Mouse (Mus musculus) bone marrow, adult 2 months (tissue): ENCODE data around the gene Gm3424. TPM values are rescaled to one million over a fixed set of nuclear protein-coding genes. Genes with fewer than 3 reads are reported as not detected.
"Not testable (repeated sequence)": the region's sequence is repeated elsewhere in the genome, so short reads cannot be mapped to it uniquely, and the experiment has no call there.

Source experiments
- H3K27ac ChIP-seq: fragments of 200-500 bp; 2 replicates; pipeline ENCODE4 v1.5.1; 2012; ENCODE audit warnings: low read depth, mild to moderate bottlenecking, control low read depth, inconsistent platforms, low read length; ENCODE audit not compliant: control insufficient read depth, poor library complexity, insufficient read depth
- H3K4me1 ChIP-seq: fragments of 200-500 bp; 2 replicates; pipeline ENCODE4 v1.6.1; 2011; ENCODE audit warnings: low read length; ENCODE audit not compliant: control insufficient read depth, insufficient read depth
- H3K4me3 ChIP-seq: fragments of 200-500 bp; replicated peaks from 2 replicates; pipeline ENCODE3; 2011; ENCODE audit warnings: mild to moderate bottlenecking, low read depth, low read length, control low read depth; ENCODE audit not compliant: control insufficient read depth
- WGBS: fragments of 180-500 bp; shearing (Covaris S2); methylation state at CpG from one replicate; pipeline ENCODE4 v1.1.7; 2018; 5-methylcytosine and 5-hydroxymethylcytosine counted together
- polyA plus RNA-seq: library from polyadenylated mRNA; stranded (reverse); fragments of >200 nt; gene quantifications from 2 replicates; pipeline ENCODE4 v1.2.4, GENCODE M21; 2011; ENCODE audit warnings: low replicate concordance; ENCODE audit not compliant: missing spikeins, insufficient read depth, insufficient read length

The Gm3424 gene
- polyA plus RNA-seq, result not detected in 2 replicates

DNA sequence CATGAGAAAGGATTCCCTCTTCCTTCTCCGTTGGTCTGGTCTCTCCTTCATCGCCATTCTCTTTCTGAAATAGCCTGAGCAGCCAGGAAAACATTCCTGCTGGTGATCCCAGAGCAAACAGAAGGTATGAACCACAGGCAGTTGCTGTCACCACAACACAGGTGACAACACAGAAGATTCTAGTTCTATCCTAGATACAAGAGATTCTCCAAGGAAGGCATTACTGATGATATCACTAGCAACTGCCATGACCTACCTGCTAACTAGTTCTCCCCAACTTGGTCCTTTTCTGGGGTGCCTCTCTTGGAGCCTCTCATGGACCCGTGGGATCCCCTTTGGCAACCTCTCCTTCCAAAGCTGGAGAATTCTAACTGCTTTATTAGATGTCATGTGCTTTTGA is at the start of gene Gm3424:
Gene Gm3424 (minus strand): TSS at position 101 of the 400 bp plus-strand sequence.
- not testable (repeated sequence) for H3K4me3 ChIP-seq, H3K4me1 ChIP-seq, H3K27ac ChIP-seq
- WGBS, result no CpG with 5 or more reads among the region's 3 CpGs

DNA sequence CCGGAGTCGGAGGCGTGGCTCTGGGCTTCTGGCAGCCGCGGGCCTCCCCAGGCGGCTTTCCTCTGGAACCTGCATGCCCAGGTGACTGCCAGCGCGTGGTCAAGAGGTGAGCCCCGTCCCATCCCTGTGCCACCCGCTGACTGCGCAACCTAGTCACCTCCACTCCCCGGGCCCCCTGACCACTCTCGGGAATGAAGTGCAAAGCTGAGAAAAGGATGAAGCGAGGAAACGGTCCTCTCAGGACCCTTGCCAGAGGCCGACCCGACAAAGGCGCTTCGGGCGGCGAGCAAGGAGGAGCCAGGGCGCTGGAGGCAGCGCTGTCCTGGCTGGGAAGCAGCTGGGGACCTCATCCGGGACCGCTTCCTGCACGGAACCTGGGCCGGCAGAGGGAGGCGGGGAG is 49.7 kb upstream of the Gm3424 start:
- H3K27ac ChIP-seq, H3K4me3 ChIP-seq, H3K4me1 ChIP-seq: not testable (repeated sequence)
- 3% methylated on average over 20 of the region's 28 CpGs for WGBS

DNA sequence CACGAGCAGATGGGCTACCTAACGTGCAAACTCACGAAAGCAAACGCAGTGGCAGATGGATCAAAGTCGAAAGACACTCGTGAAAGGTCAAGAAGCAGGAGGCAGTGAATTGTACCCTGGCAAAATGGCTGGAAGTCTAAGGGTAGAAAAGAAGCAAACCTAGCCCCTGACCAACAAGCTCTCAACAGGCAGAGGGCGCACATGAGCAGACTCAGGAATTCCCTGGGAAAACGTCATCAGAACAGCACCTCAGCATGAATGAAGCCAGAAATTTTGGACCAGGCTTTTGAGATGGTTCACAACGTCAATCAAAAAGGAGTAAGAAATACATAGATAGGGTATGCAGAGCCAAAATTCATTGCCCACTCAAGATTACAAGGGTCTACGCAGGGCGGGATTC is 49.0 kb upstream of the Gm3424 start:
- not testable (repeated sequence) for H3K27ac ChIP-seq, H3K4me1 ChIP-seq, H3K4me3 ChIP-seq
- WGBS, result 14% methylated on average over 7 of the region's 11 CpGs

DNA sequence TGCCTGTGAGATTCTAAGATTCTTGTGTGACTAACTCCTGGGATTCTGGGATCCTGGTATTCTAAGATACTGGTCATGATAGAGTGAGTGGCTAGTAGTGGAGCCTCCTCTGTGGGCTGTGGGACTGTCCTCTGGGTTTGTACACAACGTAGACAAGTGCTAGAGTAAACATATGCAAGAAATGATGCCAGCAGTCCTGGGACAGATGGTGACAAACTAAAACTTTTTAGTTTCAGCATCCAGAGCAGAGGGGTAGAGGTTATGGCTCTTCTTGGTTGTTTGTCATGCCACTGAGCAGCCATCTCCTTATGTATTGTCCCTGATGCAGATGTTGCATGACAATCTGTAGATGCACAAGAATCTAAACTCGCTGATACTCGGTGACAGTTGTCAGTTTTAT is 25.8 kb upstream of the Gm3424 start:
- H3K4me1 ChIP-seq, H3K27ac ChIP-seq, H3K4me3 ChIP-seq: not testable (repeated sequence)
- 80% methylated on average over 3 of the region's 3 CpGs for WGBS

DNA sequence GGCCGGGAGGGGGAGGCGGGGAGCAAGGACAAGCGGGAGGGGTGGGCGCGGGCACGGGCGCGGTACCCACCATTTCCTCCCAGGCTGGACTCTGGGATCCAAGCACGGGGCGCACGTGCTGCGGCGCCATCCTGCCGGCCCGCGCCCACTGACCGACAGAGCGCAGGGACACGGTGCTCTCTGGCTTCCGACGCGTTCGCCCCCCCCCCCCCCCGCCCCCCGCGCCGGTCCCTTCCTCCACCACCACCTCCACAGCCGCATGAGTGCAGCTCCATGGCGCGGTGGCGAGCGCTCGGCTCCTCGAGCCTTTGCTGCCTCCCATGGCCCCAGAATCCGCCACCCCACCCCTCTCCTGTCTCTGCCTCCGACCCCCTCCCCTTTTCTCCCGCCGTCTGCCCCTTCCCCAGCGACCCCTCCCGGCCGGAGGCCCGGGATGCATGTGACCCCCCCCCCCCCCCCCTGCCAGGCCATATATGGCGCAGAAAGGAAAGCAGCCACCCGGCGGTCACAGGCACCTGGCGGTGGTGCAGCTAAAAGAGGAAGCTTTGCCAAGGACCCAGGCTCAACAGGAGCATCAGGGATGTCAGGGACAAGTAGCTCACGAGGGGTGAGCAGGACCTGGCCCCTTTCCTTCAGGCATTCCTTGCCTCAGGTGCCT is 17.3 kb downstream of the Gm3424 start:
- WGBS, result no CpG with 5 or more reads among the region's 47 CpGs
- not testable (repeated sequence) for H3K27ac ChIP-seq, H3K4me1 ChIP-seq, H3K4me3 ChIP-seq

DNA sequence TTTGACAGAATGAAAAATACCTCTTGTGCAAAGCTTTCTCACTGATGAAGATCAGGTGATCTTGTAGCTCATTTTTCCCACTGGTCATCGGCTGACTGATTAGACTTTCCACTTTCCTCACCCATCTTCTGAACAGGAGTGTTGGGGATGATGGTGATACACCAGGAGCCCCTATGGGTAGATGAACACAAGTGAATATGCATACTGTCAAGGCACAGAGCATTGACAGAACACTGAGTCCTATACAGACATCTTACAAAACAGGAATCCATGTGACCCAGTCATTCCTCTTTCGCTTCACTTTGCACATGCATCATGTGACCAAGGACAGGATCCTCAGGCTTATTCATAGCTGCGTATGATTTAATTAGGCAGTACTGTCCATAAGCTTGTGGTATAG is 22.2 kb downstream of the Gm3424 start, which contains the start of gene Gm3383:
Gene Gm3383 (minus strand): TSS at position 101 of the 400 bp plus-strand sequence.
- not testable (repeated sequence) for H3K27ac ChIP-seq, H3K4me1 ChIP-seq, H3K4me3 ChIP-seq
- WGBS, result no CpG with 5 or more reads among the region's 3 CpGs

Other genes starting within 250 kb of the Gm3424 start
- gene Gm8265, start 197.3 kb downstream of the Gm3424 start, polyA plus RNA-seq, result not detected in 2 replicates
- not detected in 2 replicates for gene Gm9603, start 142.9 kb downstream of the Gm3424 start, polyA plus RNA-seq
- gene Gm3373, start 88.8 kb downstream of the Gm3424 start, polyA plus RNA-seq, result not detected in 2 replicates
- gene Gm3383, start 22.3 kb downstream of the Gm3424 start, polyA plus RNA-seq, result not detected in 2 replicates
- gene Gm8237, start 50.1 kb upstream of the Gm3424 start, polyA plus RNA-seq, result not detected in 2 replicates
- not detected in 2 replicates for gene Gm3248, start 131.4 kb upstream of the Gm3424 start, polyA plus RNA-seq
- not detected in 2 replicates for gene Gm3453, start 148.8 kb upstream of the Gm3424 start, polyA plus RNA-seq
- gene Gm6337, start 227.9 kb upstream of the Gm3424 start, polyA plus RNA-seq, result not detected in 2 replicates